Mouse (Mus musculus): Measurements from ENCODE around the gene Tff2. TPM values are rescaled to one million over a fixed set of nuclear protein-coding genes. Genes with fewer than 3 reads are reported as not detected.

Tff2 gene
- polyA plus RNA-seq, 1 experiment, result 2.8 TPM

- 70% methylated on average over 12 of the region's 12 CpGs for WGBS
- no peak overlapping the region for H3K4me3 ChIP-seq (ENCODE audit: control insufficient read depth, insufficient read depth, low read length)
- no peak overlapping the region for H3K27ac ChIP-seq (ENCODE audit: control insufficient read depth, insufficient read depth, low read length)
- no peaks in the 10 kb centered on the region for H3K36me3 ChIP-seq (ENCODE audit: control insufficient read depth, insufficient read depth, low read length)
- DNase-seq, result no peak
- no peaks in the 10 kb centered on the region for H3K27me3 ChIP-seq (ENCODE audit: control insufficient read depth, insufficient read depth, low read length)
- H3K4me1 ChIP-seq (replicated peaks; ENCODE audit: control insufficient read depth, insufficient read depth, low read length), result peaks cover 21% of the 10 kb centered on the region
- TF ChIP-seq POLR2A (IDR thresholded peaks at IDR 0.05; ENCODE audit: control insufficient read depth, extremely low read depth, insufficient read depth, low read length, poor library complexity) (no peak), CTCF (IDR thresholded peaks at IDR 0.05; ENCODE audit: borderline replicate concordance, control insufficient read depth, extremely low read depth, insufficient read depth, low read length, poor library complexity) (no peak)
Measured at GRCm38 (mm10) chr17:31183180-31183974, 39.3 kb upstream of the Tff2 start.

DNA sequence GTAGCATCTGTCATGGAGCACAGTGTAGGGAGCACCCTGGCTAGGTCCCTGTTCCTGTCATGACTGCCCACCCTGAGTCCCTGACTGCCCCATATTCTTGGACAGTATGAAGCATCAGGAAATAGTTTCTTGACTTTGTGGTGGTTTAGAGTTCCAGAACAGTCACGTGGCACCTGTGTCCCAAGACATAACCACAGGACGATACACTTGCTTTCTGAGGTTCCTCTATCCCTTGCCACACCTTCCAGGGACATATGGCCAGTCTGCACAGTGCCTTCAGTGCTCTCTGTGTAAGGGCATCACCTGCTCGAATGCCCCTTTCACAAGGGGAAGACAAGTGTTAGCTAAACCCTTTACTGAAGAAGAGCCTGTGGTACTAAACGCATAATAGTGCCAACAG is 37.4 kb upstream of the Tff2 start:
- no peaks in the 10 kb centered on the region for H3K27me3 ChIP-seq (ENCODE audit: control insufficient read depth, insufficient read depth, low read length)
- WGBS, result 39% methylated on average over 4 of the region's 4 CpGs
- peaks cover 21% of the 10 kb centered on the region for H3K4me1 ChIP-seq (replicated peaks; ENCODE audit: control insufficient read depth, insufficient read depth, low read length)
- H3K4me3 ChIP-seq (ENCODE audit: control insufficient read depth, insufficient read depth, low read length), result no peak overlapping the region
- H3K36me3 ChIP-seq (ENCODE audit: control insufficient read depth, insufficient read depth, low read length), result no peaks in the 10 kb centered on the region
- DNase-seq, result no peak
- no peak for TF ChIP-seq POLR2A (IDR thresholded peaks at IDR 0.05; ENCODE audit: control insufficient read depth, extremely low read depth, insufficient read depth, low read length, poor library complexity)
- TF ChIP-seq CTCF (IDR thresholded peaks at IDR 0.05; ENCODE audit: borderline replicate concordance, control insufficient read depth, extremely low read depth, insufficient read depth, low read length, poor library complexity), result no peak
- no peak overlapping the region for H3K27ac ChIP-seq (ENCODE audit: control insufficient read depth, insufficient read depth, low read length)

DNA sequence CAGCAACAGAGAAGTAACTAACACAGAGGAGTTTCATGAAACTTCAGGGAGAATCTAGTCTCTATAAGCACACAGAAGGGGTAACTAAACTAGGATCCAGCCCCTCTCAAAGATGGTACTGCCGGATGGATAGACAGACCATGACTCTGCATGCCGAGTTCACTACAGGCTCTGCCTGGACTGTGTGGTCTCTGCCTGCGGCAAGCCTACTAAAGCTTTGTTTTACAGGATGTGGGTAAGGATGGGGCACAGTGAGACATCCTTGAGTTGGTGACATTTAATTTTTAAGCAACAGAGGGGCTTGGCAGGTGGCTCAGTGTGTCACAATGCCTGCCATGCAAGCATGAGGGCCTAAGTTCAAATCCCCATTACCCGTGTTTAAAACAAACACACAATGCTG is 32.2 kb upstream of the Tff2 start:
- no peak for TF ChIP-seq CTCF (IDR thresholded peaks at IDR 0.05; ENCODE audit: borderline replicate concordance, control insufficient read depth, extremely low read depth, insufficient read depth, low read length, poor library complexity)
- TF ChIP-seq POLR2A (IDR thresholded peaks at IDR 0.05; ENCODE audit: control insufficient read depth, extremely low read depth, insufficient read depth, low read length, poor library complexity), result no peak

GRCm38 (mm10) chr17:31169796-31170195 is 25.7 kb upstream of the Tff2 start:
- Histone ChIP-seq H3K4me1 (replicated peaks; ENCODE audit: control insufficient read depth, insufficient read depth, low read length) (peaks cover 4% of the 10 kb centered on the region), H3K36me3 (ENCODE audit: control insufficient read depth, insufficient read depth, low read length) (no peaks in the 10 kb centered on the region), H3K27ac (ENCODE audit: control insufficient read depth, insufficient read depth, low read length) (no peak overlapping the region), H3K27me3 (ENCODE audit: control insufficient read depth, insufficient read depth, low read length) (no peaks in the 10 kb centered on the region), H3K4me3 (ENCODE audit: control insufficient read depth, insufficient read depth, low read length) (no peak overlapping the region)
- 93% methylated on average over 5 of the region's 5 CpGs for WGBS
- DNase-seq, result no peak
- TF ChIP-seq CTCF (IDR thresholded peaks at IDR 0.05; ENCODE audit: borderline replicate concordance, control insufficient read depth, extremely low read depth, insufficient read depth, low read length, poor library complexity) (no peak), POLR2A (IDR thresholded peaks at IDR 0.05; ENCODE audit: control insufficient read depth, extremely low read depth, insufficient read depth, low read length, poor library complexity) (no peak)

More for the DNA sequence above, 32.2 kb upstream of the Tff2 start:
- H3K27me3 ChIP-seq (ENCODE audit: control insufficient read depth, insufficient read depth, low read length), result no peaks in the 10 kb centered on the region
- H3K36me3 ChIP-seq (ENCODE audit: control insufficient read depth, insufficient read depth, low read length), result no peaks in the 10 kb centered on the region
- H3K4me3 ChIP-seq (ENCODE audit: control insufficient read depth, insufficient read depth, low read length), result no peak overlapping the region
- 22% methylated on average over 4 of the region's 4 CpGs for WGBS
- H3K4me1 ChIP-seq (replicated peaks; ENCODE audit: control insufficient read depth, insufficient read depth, low read length), result no peaks in the 10 kb centered on the region; the same call in 1 of the 2 replicates
- H3K27ac ChIP-seq (ENCODE audit: control insufficient read depth, insufficient read depth, low read length), result no peak overlapping the region
- peak; percentile 56 for DNase-seq

- H3K36me3 ChIP-seq (ENCODE audit: control insufficient read depth, insufficient read depth, low read length), result no peaks in the 10 kb centered on the region
- peaks cover 32% of the 10 kb centered on the region for H3K4me1 ChIP-seq (replicated peaks; ENCODE audit: control insufficient read depth, insufficient read depth, low read length)
- H3K27ac ChIP-seq (ENCODE audit: control insufficient read depth, insufficient read depth, low read length), result no peak within 1 kb of the TSS
- DNase-seq, result no peak
- no peak for TF ChIP-seq POLR2A (IDR thresholded peaks at IDR 0.05; ENCODE audit: control insufficient read depth, extremely low read depth, insufficient read depth, low read length, poor library complexity)
- TF ChIP-seq CTCF (IDR thresholded peaks at IDR 0.05; ENCODE audit: borderline replicate concordance, control insufficient read depth, extremely low read depth, insufficient read depth, low read length, poor library complexity), result no peak
- H3K27me3 ChIP-seq (ENCODE audit: control insufficient read depth, insufficient read depth, low read length), result no peaks in the 10 kb centered on the region
- 93% methylated on average over 6 of the region's 6 CpGs for WGBS
- H3K4me3 ChIP-seq (ENCODE audit: control insufficient read depth, insufficient read depth, low read length), result no peak within 1 kb of the TSS
Measured at GRCm38 (mm10) chr17:31165127-31165526, 21.0 kb upstream of the Tff2 start, which contains the start of gene Tff1. Tff1 (minus strand) TSS chr17:31165277.

- H3K27me3 ChIP-seq (ENCODE audit: control insufficient read depth, insufficient read depth, low read length), result no peaks in the 10 kb centered on the region
- peaks cover 32% of the 10 kb centered on the region for H3K4me1 ChIP-seq (replicated peaks; ENCODE audit: control insufficient read depth, insufficient read depth, low read length)
- no peak overlapping the region for H3K27ac ChIP-seq (ENCODE audit: control insufficient read depth, insufficient read depth, low read length)
- no peaks in the 10 kb centered on the region for H3K36me3 ChIP-seq (ENCODE audit: control insufficient read depth, insufficient read depth, low read length)
- H3K4me3 ChIP-seq (ENCODE audit: control insufficient read depth, insufficient read depth, low read length), result no peak overlapping the region
- DNase-seq, result peak; percentile 68
- 0 out of 2 replicates have a peak, but pooled peaks have one; percentile 33 for TF ChIP-seq CTCF (IDR thresholded peaks at IDR 0.05; ENCODE audit: borderline replicate concordance, control insufficient read depth, extremely low read depth, insufficient read depth, low read length, poor library complexity)
- no peak for TF ChIP-seq POLR2A (IDR thresholded peaks at IDR 0.05; ENCODE audit: control insufficient read depth, extremely low read depth, insufficient read depth, low read length, poor library complexity)
- 7% methylated on average over 2 of the region's 2 CpGs for WGBS
Measured at GRCm38 (mm10) chr17:31163821-31164220, 19.7 kb upstream of the Tff2 start.

All from thymus, adult 2 months (tissue).